Mouse (Mus musculus): ENCODE measurements at regions not wholly inside any gene's neighbourhood (a gene's known extent, or its start where the extent isn't known, plus 50 kb on each side); places are given as distances from the start of the nearest gene placed in this dataset.

DNA sequence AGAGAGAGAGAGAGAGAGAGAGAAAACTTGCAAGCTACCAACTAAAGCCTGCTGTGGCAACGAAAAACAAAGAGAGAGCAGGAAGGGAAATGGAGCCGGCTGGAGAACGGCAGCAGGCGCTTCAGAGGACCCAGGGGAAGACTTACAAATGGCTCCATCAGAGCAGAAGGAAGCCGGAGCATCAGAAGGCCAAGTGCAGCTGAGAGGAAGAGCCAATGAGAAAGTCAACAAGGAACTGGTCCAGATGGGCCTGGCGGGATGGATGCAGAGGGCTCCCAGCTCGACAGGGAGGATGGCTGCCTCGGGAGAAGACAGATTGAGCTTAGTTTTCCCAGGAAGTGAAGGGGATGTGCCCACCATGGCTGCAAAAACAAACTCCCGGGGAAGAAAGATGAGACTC, 127.2 kb upstream of the Mgmt start:
- TF ChIP-seq POLR2A (IDR thresholded peaks at IDR 0.05; ENCODE audit: control insufficient read depth in 1 of 2, insufficient read depth in 1 of 2, low read depth in 1 of 2, low read length in 2 of 2, poor library complexity in 1 of 2) (no peak), CTCF (IDR thresholded peaks at IDR 0.05 in 2 of 3, conservative IDR thresholded peaks at IDR 0.05 in 1 of 3; ENCODE audit: control insufficient read depth in 1 of 3, insufficient read depth in 1 of 3, low read depth in 2 of 3, low read length in 3 of 3, poor library complexity in 1 of 3, severe bottlenecking in 1 of 3) (no peak), UBTF (IDR thresholded peaks at IDR 0.05; ENCODE audit: borderline replicate concordance, insufficient read depth, low read depth, low read length) (no peak), ELF1 (IDR thresholded peaks at IDR 0.05; ENCODE audit: low read depth, low read length) (no peak), ZMIZ1 (IDR thresholded peaks at IDR 0.05; ENCODE audit: low read depth, low read length) (no peak), SMC3 (IDR thresholded peaks at IDR 0.05; ENCODE audit: low read depth, low read length) (no peak), CHD1 (IDR thresholded peaks at IDR 0.05; ENCODE audit: low read depth, low read length) (no peak), HCFC1 (IDR thresholded peaks at IDR 0.05; ENCODE audit: low read depth, low read length) (no peak), TBP (IDR thresholded peaks at IDR 0.05; ENCODE audit: low read depth, low read length) (no peak)

Data from MEL (cell line).